Mouse (Mus musculus): ENCODE results near the gene Stambp. TPM values are rescaled to one million over a fixed set of nuclear protein-coding genes. Genes with fewer than 3 reads are reported as not detected.
A peak's percentile ranks its signal among the peaks of the same experiment; 100 is the strongest.

The Stambp gene
- polyA plus RNA-seq, 2 experiments = 20.3 to 30.2 TPM

DNA sequence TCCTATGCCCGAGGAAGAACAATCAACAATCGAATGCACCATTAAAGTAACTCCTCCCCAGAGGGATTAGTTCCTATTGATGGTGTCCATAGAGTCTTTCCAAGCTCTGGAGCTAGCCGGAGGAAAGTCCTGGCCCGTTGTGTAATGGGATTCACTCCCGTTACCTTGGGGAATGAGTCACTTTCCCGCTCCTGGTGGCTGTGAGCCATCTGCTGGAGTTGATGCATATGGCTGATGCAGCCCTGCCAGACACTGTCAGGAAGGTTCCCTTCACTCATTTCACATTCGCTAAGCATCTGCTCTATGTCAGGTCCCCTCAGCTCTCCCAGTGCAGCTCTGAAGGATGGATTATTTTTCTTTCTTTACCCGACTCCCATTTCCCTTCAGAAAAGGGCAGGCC is 63.1 kb downstream of the Stambp start:
- H3K36me3 ChIP-seq (ENCODE audit: control insufficient read depth, insufficient read depth, low read length) = no peaks in the 10 kb centered on the region
- H3K27me3 ChIP-seq (ENCODE audit: control insufficient read depth, insufficient read depth, low read length) = no peaks in the 10 kb centered on the region
- no peak overlapping the region for H3K4me2 ChIP-seq (replicated peaks; ENCODE audit: low read depth, low read length, severe bottlenecking)
- peaks cover 7% of the 10 kb centered on the region; the same call in 1 of the 2 replicates for H3K4me1 ChIP-seq (ENCODE audit: control insufficient read depth, insufficient read depth, low read length)
- DNase-seq (ENCODE audit: low spot score) (no peak), ATAC-seq (ENCODE audit: low FRiP score, low read depth) (no peak)
- no peak overlapping the region for H3K27ac ChIP-seq (replicated peaks; ENCODE audit: low read depth, low read length)
- no peak overlapping the region for H3K4me3 ChIP-seq (replicated peaks; ENCODE audit: low read length)
- no peak for TF ChIP-seq POLR2A (IDR thresholded peaks at IDR 0.05; ENCODE audit: borderline replicate concordance, extremely low read depth, insufficient read depth, insufficient read length)
- 48% methylated on average over 8 of the region's 8 CpGs for WGBS
- H3K9me3 ChIP-seq (ENCODE audit: control insufficient read depth, low read length) = no peaks in the 10 kb centered on the region
- no peak overlapping the region for H3K9ac ChIP-seq (ENCODE audit: low read depth, low read length, severe bottlenecking)

DNA sequence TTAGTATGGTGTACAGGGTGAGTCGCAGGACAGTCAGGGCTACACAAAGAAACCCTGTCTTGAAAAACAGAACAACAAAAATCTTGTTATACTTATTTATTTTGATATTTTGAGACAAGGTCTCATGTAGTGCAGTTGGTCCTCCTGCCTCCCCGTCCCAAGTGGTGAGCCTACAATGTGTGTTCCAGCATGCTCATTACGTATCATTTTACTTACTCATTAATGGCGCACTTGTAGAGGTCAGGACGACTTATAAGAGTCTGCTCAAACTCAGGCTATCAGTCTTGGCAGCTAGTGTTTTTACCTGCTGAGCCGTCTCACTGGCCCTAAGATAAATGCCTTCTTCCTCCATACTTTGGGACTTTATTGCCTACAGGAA is 65.4 kb downstream of the Stambp start:
- Histone ChIP-seq H3K36me3 (ENCODE audit: control insufficient read depth, insufficient read depth, low read length) (no peaks in the 10 kb centered on the region), H3K4me3 (replicated peaks; ENCODE audit: low read length) (peak overlapping the region; percentile 79), H3K4me1 (ENCODE audit: control insufficient read depth, insufficient read depth, low read length) (peaks cover 7% of the 10 kb centered on the region; the same call in 1 of the 2 replicates), H3K4me2 (replicated peaks; ENCODE audit: low read depth, low read length, severe bottlenecking) (peak overlapping the region; percentile 48), H3K9me3 (ENCODE audit: control insufficient read depth, low read length) (no peaks in the 10 kb centered on the region), H3K27ac (replicated peaks; ENCODE audit: low read depth, low read length) (peak overlapping the region; percentile 96; the same call in 1 of the 2 replicates), H3K27me3 (ENCODE audit: control insufficient read depth, insufficient read depth, low read length) (no peaks in the 10 kb centered on the region), H3K9ac (ENCODE audit: low read depth, low read length, severe bottlenecking) (peak overlapping the region; percentile 83)
- WGBS = 23% methylated on average over 6 of the region's 6 CpGs
- TF ChIP-seq POLR2A (IDR thresholded peaks at IDR 0.05; ENCODE audit: borderline replicate concordance, extremely low read depth, insufficient read depth, insufficient read length) = no peak
- DNase-seq (ENCODE audit: low spot score) = no peak
- peak; percentile 11; the same call in 1 of the 2 replicates for ATAC-seq (ENCODE audit: low FRiP score, low read depth)

DNA sequence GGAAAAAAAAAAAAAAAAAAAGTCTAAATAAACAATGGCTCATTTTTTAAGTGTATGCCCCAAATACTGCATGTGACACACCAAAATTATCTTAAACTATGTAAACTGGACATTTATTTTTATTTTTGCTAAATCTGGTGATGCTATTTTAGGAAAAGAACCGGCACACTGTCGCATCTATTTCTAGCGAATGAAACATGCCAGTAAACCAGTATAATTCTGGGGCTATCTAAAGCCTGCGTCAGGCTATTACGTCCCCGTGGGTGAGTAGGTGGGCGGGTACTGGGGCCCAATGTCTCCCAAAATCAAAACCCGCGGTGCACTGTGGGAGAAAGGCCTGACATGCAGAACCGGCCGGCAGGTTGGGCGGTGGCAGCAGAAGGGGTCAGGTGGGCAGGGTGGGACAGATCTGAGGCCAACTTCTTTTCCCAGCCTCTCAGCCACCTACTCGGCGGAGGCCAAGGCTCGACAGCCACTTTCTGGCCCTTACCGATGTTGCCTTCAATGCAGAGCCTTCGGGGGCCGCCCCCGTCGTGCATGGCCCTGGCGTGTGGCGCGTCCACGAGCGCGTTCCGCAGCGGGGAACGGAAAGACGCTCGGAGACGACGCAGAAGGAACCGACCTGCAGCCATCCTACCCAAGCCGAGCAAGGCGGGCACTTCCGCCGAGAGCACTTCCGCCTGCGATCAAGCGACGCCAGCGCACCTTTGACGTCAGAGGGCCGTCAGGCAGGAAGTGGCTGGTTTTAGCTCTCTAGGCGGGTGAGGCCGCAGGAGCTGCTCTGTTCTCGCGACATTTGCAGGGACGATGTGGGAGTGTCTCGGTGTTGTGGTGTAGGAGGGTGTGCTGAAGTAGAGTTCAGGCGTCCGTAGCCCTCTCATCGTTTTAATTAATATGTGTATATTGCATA is 66.0 kb downstream of the Stambp start, which contains the start of gene Dguok:
Gene Dguok, minus strand, starts transcription at position 712 of the 910 bp plus-strand sequence.
- DNase-seq (ENCODE audit: low spot score) = peak; percentile 99
- H3K9me3 ChIP-seq (ENCODE audit: control insufficient read depth, low read length) = no peaks in the 10 kb centered on the region
- peak; percentile 99 for ATAC-seq (ENCODE audit: low FRiP score, low read depth)
- H3K4me1 ChIP-seq (ENCODE audit: control insufficient read depth, insufficient read depth, low read length) = peaks cover 7% of the 10 kb centered on the region; the same call in 1 of the 2 replicates
- peak within 1 kb of the TSS; percentile 83 for H3K9ac ChIP-seq (ENCODE audit: low read depth, low read length, severe bottlenecking)
- no peaks in the 10 kb centered on the region for H3K36me3 ChIP-seq (ENCODE audit: control insufficient read depth, insufficient read depth, low read length)
- H3K27me3 ChIP-seq (ENCODE audit: control insufficient read depth, insufficient read depth, low read length) = no peaks in the 10 kb centered on the region
- peak within 1 kb of the TSS; percentile 48 for H3K4me2 ChIP-seq (replicated peaks; ENCODE audit: low read depth, low read length, severe bottlenecking)
- WGBS = under 1% methylated on average over 53 of the region's 54 CpGs
- H3K27ac ChIP-seq (replicated peaks; ENCODE audit: low read depth, low read length) = peak within 1 kb of the TSS; percentile 96
- TF ChIP-seq POLR2A (IDR thresholded peaks at IDR 0.05; ENCODE audit: borderline replicate concordance, extremely low read depth, insufficient read depth, insufficient read length) = peak; percentile 86; the same call in 1 of the 2 replicates
- H3K4me3 ChIP-seq (replicated peaks; ENCODE audit: low read length) = peak within 1 kb of the TSS; percentile 79

DNA sequence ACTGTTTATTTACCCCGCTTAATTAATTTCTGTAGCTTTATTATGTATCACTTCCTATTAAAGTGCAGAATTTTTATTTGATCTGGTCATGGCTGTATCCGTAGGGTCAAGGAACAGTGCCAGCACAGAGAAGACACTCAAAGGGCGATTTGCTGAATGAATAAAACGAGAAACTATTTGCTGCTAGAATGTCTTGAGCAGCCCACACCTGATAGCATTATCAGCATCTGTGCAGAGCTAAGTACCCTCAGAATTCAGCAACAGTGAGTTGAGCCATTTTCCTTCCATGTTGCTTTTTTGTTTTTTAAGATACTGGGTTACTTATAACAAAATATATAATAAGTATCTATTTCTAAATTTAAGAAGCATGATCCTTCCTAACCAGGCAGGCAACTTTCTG is 67.0 kb downstream of the Stambp start:
- Histone ChIP-seq H3K4me3 (replicated peaks; ENCODE audit: low read length) (peak overlapping the region; percentile 79), H3K4me2 (replicated peaks; ENCODE audit: low read depth, low read length, severe bottlenecking) (peak overlapping the region; percentile 48), H3K9me3 (ENCODE audit: control insufficient read depth, low read length) (no peaks in the 10 kb centered on the region), H3K4me1 (ENCODE audit: control insufficient read depth, insufficient read depth, low read length) (peaks cover 7% of the 10 kb centered on the region; the same call in 1 of the 2 replicates), H3K27ac (replicated peaks; ENCODE audit: low read depth, low read length) (no peak overlapping the region), H3K27me3 (ENCODE audit: control insufficient read depth, insufficient read depth, low read length) (no peaks in the 10 kb centered on the region), H3K36me3 (ENCODE audit: control insufficient read depth, insufficient read depth, low read length) (no peaks in the 10 kb centered on the region), H3K9ac (ENCODE audit: low read depth, low read length, severe bottlenecking) (no peak overlapping the region)
- no peak for ATAC-seq (ENCODE audit: low FRiP score, low read depth)
- DNase-seq (ENCODE audit: low spot score) = no peak
- WGBS = 92% methylated on average over 4 of the region's 4 CpGs
- TF ChIP-seq POLR2A (IDR thresholded peaks at IDR 0.05; ENCODE audit: borderline replicate concordance, extremely low read depth, insufficient read depth, insufficient read length) = no peak

GRCm38 (mm10) chr6:83503361-83503760 is 69.2 kb downstream of the Stambp start:
- 85% methylated on average over 3 of the region's 3 CpGs for WGBS
- Histone ChIP-seq H3K4me1 (ENCODE audit: control insufficient read depth, insufficient read depth, low read length) (peaks cover 7% of the 10 kb centered on the region; the same call in 1 of the 2 replicates), H3K9ac (ENCODE audit: low read depth, low read length, severe bottlenecking) (no peak overlapping the region), H3K27ac (replicated peaks; ENCODE audit: low read depth, low read length) (no peak overlapping the region), H3K4me3 (replicated peaks; ENCODE audit: low read length) (no peak overlapping the region), H3K27me3 (ENCODE audit: control insufficient read depth, insufficient read depth, low read length) (no peaks in the 10 kb centered on the region), H3K9me3 (ENCODE audit: control insufficient read depth, low read length) (no peaks in the 10 kb centered on the region), H3K4me2 (replicated peaks; ENCODE audit: low read depth, low read length, severe bottlenecking) (no peak overlapping the region), H3K36me3 (ENCODE audit: control insufficient read depth, insufficient read depth, low read length) (peaks cover 6% of the 10 kb centered on the region; the same call in 1 of the 2 replicates)
- TF ChIP-seq POLR2A (IDR thresholded peaks at IDR 0.05; ENCODE audit: borderline replicate concordance, extremely low read depth, insufficient read depth, insufficient read length) = no peak
- no peak for ATAC-seq (ENCODE audit: low FRiP score, low read depth)
- no peak for DNase-seq (ENCODE audit: low spot score)
